Mouse (Mus musculus): ENCODE measurements around the gene Slc44a1.

GRCm38 (mm10) chr4:53564618-53565017 lies 124.4 kb downstream of the Slc44a1 start:
- TF ChIP-seq POLR2A (IDR thresholded peaks at IDR 0.05; ENCODE audit: insufficient read depth, low read depth, low read length) (no peak), CTCF (IDR thresholded peaks at IDR 0.05; ENCODE audit: insufficient read depth, low read depth, low read length) (no peak)
